29 mouse cellular contexts compared by ENCODE assay signal in genomic region chr4:139100326-139100725, GRCm38 (mm10). TPM values are rescaled to one million over a fixed set of nuclear protein-coding genes. Genes with fewer than 3 reads are reported as not detected.
"Had no signal": no experiment of that assay in that cellular context is flagged by ENCODE, and none has a peak within 500 bp of the region (broad histone marks: within the 10 kb centered on the region; RNA-seq: fewer than 3 reads in every experiment).

No protein-coding gene starts in this region.

- H3K4me3 ChIP-seq: gastrocnemius, adult 2 months; heart, embryonic 10.5 days; heart, embryonic 12.5 days; hindbrain, embryonic 10.5 days; hindbrain, embryonic 12.5 days; intestine, embryonic 15.5 days; layer of hippocampus, adult 2 months; left cerebral cortex, adult 2 months; limb, embryonic 10.5 days; limb, embryonic 12.5 days; liver, embryonic 13.5 days; liver, embryonic 15.5 days had no signal

- H3K27me3 ChIP-seq: heart, embryonic 12.5 days; intestine, embryonic 15.5 days; limb, embryonic 12.5 days had no signal

- H3K9ac ChIP-seq: heart, embryonic 12.5 days; hindbrain, embryonic 12.5 days; hindbrain, embryonic 14.5 days; intestine, embryonic 15.5 days; limb, embryonic 12.5 days; liver, embryonic 13.5 days; liver, embryonic 15.5 days had no signal

- H3K4me1 ChIP-seq: heart, embryonic 12.5 days; liver, embryonic 13.5 days; liver, embryonic 15.5 days had no signal

- H3K4me2 ChIP-seq: heart, embryonic 12.5 days; hindbrain, embryonic 12.5 days; hindbrain, embryonic 14.5 days; intestine, embryonic 15.5 days; limb, embryonic 12.5 days; liver, embryonic 11.5 days; liver, embryonic 13.5 days; liver, embryonic 15.5 days had no signal

- DNase-seq: gastrocnemius, adult 2 months; gastrocnemius, postnatal 10 days; gastrocnemius, postnatal 25 days; heart, adult 18-20 months; heart, postnatal 10 days; heart, postnatal 4 days; kidney, adult 18-20 months; kidney, adult 8-10 months; kidney, postnatal 10 days; kidney, postnatal 25 days; kidney, postnatal 4 days; liver, embryonic 13.5 days had no signal

- ATAC-seq: hindbrain, embryonic 16.5 days; inflammation-experienced regulatory T-cells, adult 6 months; intestine, embryonic 15.5 days; intestine, postnatal 0 days had no signal

- H3K9me3 ChIP-seq: heart, embryonic 10.5 days; heart, embryonic 12.5 days; intestine, embryonic 15.5 days; limb, embryonic 10.5 days; limb, embryonic 12.5 days; liver, embryonic 13.5 days; liver, embryonic 15.5 days had no signal

- H3K27ac ChIP-seq: gastrocnemius, adult 2 months; heart, embryonic 10.5 days; hindbrain, embryonic 10.5 days; hindbrain, embryonic 12.5 days; hindbrain, embryonic 14.5 days; intestine, embryonic 15.5 days; layer of hippocampus, adult 2 months; left cerebral cortex, adult 2 months; limb, embryonic 10.5 days; limb, embryonic 12.5 days; liver, embryonic 13.5 days; liver, embryonic 15.5 days had no signal

RNA-seq across cellular contexts. Expression of gene Htr6, which starts 25.0 kb away (rescaled TPM):
- polyA plus RNA-seq: heart, embryonic 10.5 days; heart, embryonic 12.5 days; heart, embryonic 14.5 days; heart, embryonic 16.5 days; hindbrain, embryonic 12.5 days; inflammation-experienced regulatory T-cells, adult 6 months; intestine, postnatal 0 days; limb, embryonic 10.5 days; liver, embryonic 11.5 days; liver, embryonic 13.5 days; liver, embryonic 15.5 days had no signal
